Mouse (Mus musculus) brain, embryonic 14.5 days (tissue): Measurements from ENCODE around the gene Smim27.

Experiments used
- CTCF ChIP-seq: fragments of 200-500 bp; IDR thresholded peaks from 2 replicates; pipeline ENCODE4 v1.5.1; 2012; ENCODE audit warnings: inconsistent platforms, mild to moderate bottlenecking, moderate library complexity, borderline replicate concordance; ENCODE audit not compliant: insufficient read depth, insufficient read length; ENCODE audit errors: extremely low read depth
- POLR2A ChIP-seq: fragments of 200-500 bp; IDR thresholded peaks from 2 replicates; pipeline ENCODE4 v1.6.1; 2012; ENCODE audit warnings: mild to moderate bottlenecking, inconsistent platforms, borderline replicate concordance; ENCODE audit not compliant: poor library complexity, insufficient read depth, insufficient read length, severe bottlenecking; ENCODE audit errors: extremely low read depth

DNA sequence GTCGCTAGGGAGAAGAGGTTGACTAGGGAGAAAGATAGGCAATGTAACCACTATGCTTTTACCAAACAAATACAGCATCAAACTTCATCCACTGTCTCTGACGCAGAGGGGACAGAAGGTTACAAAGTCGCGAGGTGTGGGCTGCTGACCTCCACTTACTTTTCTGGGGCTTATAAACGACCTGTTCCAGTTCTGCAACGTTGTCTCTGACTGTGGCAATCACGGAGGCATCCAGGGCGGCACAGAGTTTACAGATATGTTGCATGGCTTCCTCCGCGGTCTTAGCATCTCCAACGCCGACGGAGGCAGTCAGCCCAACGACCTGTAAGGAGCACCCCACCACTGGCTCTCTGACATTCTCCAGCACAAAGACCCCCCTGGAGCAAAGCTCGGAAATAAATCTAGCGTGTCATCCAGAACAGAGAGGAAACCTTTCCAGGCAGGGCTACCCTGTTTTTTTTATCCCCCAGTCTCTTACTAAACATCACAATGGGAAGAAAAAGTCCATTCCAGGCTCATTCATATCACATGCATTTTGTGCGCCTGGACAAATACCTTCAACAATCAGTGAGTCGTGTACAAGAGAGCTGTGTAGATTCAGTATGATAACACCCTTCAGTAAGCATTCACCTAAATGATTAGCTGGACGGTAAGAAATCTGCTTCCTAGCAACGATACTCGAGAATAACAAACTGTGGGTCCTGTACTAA is 47.3 kb upstream of the Smim27 start:
- TF ChIP-seq CTCF, result no peak
- TF ChIP-seq POLR2A, result no peak
